Mouse (Mus musculus) activated CD4-positive, CD25-positive, alpha-beta regulatory T cell (primary cell): ENCODE data around the gene Timm29. TPM values are rescaled to one million over a fixed set of nuclear protein-coding genes. Genes with fewer than 3 reads are reported as not detected.

Experiments used
- polyA plus RNA-seq, 2 experiments: library from polyadenylated mRNA; unstranded; fragments of 100-300 nt; shearing (Covaris generic); gene quantifications; one replicate each; pipeline ENCODE4 v1.2.1; 2017

Gene Timm29
- polyA plus RNA-seq: 10 to 100 TPM; 31.7 to 39.3 TPM

DNA sequence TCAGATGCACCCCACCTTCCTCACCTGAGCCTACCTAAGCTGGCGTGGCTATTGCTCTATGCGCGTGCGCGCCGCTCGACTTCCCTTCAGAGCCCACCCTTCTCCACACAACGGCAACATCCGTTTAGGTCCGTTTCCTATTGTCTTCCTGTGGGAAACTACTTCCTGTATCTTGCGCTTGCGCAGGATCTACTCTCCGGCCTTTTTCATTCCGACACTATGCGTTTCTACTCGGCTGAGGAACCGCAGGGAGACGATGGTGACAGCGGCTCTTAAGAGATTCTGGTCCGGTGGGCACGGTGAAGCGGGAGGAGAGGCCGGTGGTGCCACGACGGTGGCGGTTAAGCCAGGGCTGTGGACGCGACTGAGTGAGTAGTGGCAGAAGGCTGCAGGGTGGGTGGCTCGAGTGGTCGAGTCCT is at the start of gene Timm29, which contains the start of gene Yipf2:
Gene Timm29 (plus strand): TSS at position 20 of the 419 bp plus-strand sequence.
Gene Yipf2 (minus strand): TSS at position 126 of the 419 bp plus-strand sequence.

DNA sequence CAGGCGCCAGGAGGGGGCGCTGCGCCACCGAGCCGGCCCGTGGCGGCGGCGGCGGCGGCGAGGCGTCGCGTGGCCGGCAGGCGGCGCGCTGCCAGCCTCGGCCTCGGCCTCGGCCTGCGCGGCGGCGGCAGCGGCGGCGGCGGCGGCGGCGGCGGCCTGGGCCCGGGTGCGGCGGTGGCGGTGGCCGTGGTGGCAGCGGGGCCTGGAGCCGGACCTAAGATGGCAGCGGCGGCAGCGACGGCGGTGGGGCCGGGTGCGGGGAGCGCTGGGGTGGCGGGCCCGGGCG is 45.8 kb upstream of the Timm29 start, which contains the start of gene Carm1:
Gene Carm1 (plus strand): TSS at position 106 of the 286 bp plus-strand sequence.

DNA sequence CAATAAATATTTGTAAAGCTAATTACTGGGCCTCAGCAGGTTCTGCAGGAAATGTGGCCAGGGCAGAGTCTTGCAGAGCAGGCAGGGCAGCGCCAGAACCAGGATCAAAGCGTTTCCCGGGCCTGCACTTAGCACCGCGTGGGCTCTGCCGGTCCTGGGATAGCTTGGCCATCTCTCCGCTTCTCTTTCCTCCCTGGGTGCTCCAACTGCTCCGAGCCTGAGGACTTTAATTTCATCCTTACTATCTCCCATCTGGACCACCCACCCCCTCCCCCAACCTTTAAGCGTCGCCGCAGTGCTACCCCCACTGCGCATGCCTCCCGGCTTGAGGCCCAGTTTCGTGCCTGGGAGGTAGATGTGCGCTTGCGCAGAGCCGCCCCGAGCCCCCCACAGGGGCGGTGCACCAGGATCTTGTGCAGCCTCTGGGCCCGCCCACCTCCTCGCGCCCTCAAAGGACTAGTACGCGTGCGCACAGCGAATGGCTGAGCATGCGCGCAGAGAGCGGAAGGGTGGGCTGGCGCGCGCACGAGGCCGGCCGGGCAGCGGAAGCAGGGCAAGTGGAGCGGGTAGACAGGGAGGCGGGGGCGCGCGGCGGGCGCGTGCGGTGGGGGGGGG is 23.2 kb downstream of the Timm29 start, which contains the start of gene Smarca4:
Gene Smarca4 (plus strand): TSS at position 553 of the 615 bp plus-strand sequence.

Other genes starting within 250 kb of the Timm29 start
- 10 to 100 TPM; 41.5 to 42.0 TPM for gene Ilf3, start 224.9 kb upstream of the Timm29 start, polyA plus RNA-seq
- 10 to 100 TPM; 26.3 to 54.9 TPM for gene Qtrt1, start 180.9 kb upstream of the Timm29 start, polyA plus RNA-seq
- 100 to 1,000 TPM; 192 to 223 TPM for gene Dnm2, start 167.8 kb upstream of the Timm29 start, polyA plus RNA-seq
- gene Tmed1, start 82.5 kb upstream of the Timm29 start, polyA plus RNA-seq: 1 to 10 TPM; 2.8 to 4.7 TPM
- gene AB124611, start 66.5 kb upstream of the Timm29 start, polyA plus RNA-seq: 10 to 100 TPM; 24.6 to 59.7 TPM
- gene Carm1, start 45.8 kb upstream of the Timm29 start, polyA plus RNA-seq: 10 to 100 TPM; 56.7 to 91.6 TPM
- 10 to 100 TPM; 21.2 to 28.7 TPM for gene Yipf2, start 106 bp downstream of the Timm29 start, polyA plus RNA-seq
- gene Smarca4, start 23.4 kb downstream of the Timm29 start, polyA plus RNA-seq: 10 to 100 TPM; 48.2 to 66.5 TPM
- 10 to 100 TPM in 1 of 2 experiments, 1 to 10 TPM in 1; 1.1 to 15.6 TPM for gene Ldlr, start 130.8 kb downstream of the Timm29 start, polyA plus RNA-seq
- 10 to 100 TPM; 16.0 to 19.4 TPM for gene Spc24, start 167.6 kb downstream of the Timm29 start, polyA plus RNA-seq
- not detected for gene Kank2, start 206.0 kb downstream of the Timm29 start, polyA plus RNA-seq
- gene Angptl8, start 242.8 kb downstream of the Timm29 start, polyA plus RNA-seq: not detected